Mouse (Mus musculus): Measurements from ENCODE around the gene Tns1.

The Tns1 gene

DNA sequence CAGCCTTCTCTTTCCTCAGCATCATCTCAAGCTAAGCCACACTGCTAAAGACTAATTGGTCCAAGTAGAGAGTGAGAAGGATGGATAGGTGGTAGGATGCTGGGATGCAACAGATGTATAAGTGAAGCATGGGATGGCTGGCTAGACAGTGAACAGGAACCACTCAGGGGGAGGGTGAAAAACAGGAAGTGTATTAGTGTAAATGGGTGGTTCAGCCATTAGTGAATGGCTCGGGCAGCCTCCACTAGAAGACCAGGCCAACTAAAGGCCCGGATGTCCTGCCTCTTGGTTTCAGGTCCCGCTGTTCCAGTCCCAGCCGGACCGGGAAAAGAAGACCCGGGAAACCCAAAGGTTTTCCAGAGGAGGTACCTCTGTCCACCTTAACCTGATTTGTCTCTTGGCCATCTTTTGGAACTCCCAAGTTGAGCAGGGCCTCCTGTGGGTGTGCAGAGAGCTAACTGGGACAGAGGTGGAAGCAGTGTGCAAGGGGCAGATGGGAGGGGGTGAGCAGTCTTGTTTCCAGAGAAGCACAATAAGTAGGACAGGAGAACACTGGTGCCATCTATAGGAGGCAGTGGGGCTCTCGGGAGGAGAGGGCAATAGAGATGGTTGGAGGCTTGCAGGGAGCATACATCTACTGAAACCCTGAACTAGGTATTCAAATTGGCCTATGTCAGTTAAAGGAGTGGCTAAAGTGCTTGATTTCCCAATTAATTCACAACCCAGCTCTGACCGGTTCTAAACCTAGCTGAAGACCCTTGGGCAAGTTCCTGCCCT is 6.8 kb upstream of the Tns1 start:
- in situ Hi-C loops (cut with MboI; ENCODE audit: low pct_unique_long_range_greater_than_20kb in 1 of 2, low sequenced_read_pairs in 2 of 2, unreplicated experiment in 1 of 2): no loop called here

DNA sequence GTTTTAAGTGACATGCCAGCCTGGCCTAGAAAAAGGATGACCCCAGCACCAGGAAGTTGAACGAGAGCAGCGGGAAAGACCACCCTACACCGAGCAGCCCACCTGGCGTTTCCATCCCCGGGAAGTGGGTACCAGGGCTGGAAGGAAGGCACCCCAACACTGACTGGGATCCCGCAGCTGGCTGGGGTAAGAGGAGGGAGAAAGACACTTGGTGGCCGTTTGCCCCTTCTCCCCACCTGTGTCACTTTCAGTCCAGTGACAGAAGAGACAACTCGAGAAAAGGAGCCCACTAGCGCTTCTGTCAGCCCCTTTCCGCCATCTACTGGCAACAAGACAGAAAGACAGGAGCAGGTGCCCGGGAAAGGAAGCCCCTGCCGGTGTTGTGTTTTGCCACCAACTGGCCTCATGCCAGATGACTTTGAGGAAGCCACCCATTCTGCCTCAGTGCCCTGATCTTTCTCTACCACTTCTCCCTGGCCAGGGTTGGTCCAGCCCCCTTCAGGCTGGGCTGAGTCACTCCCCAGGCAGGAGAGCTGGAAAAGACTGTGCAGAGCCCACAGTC is 823 bp upstream of the Tns1 start, which contains the start of gene Rufy4:
Gene Rufy4, plus strand, starts transcription at position 551 of the 562 bp plus-strand sequence.
- in situ Hi-C loops (cut with MboI; ENCODE audit: low pct_unique_long_range_greater_than_20kb in 1 of 2, low sequenced_read_pairs in 2 of 2, unreplicated experiment in 1 of 2): loop anchor here in 1 of 2 experiments (5.0 kb wide), 1 partner anchor 223 kb away; no protein-coding TSS in a partner anchor

DNA sequence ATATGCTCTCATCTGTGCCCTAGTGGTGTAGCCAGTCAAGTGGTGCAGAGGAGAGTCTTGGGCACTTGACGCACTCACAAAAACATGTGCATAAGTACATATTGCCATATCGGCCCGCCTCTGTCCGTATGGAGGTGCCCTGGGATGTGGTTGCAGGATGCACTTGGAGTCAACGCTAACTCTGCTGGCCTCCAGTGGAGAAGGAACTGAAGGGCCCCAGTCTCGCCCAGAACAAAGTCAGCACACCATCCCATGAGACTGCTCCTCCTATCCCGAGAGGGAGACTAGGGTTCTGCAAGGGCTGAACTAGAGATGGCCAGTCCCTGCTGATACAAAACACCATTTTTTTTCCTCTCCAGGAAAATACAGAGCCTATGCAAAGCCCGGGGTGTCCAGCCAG is 1.0 kb downstream of the Tns1 start:
- in situ Hi-C loops (cut with MboI; ENCODE audit: low pct_unique_long_range_greater_than_20kb in 1 of 2, low sequenced_read_pairs in 2 of 2, unreplicated experiment in 1 of 2): no loop called here

DNA sequence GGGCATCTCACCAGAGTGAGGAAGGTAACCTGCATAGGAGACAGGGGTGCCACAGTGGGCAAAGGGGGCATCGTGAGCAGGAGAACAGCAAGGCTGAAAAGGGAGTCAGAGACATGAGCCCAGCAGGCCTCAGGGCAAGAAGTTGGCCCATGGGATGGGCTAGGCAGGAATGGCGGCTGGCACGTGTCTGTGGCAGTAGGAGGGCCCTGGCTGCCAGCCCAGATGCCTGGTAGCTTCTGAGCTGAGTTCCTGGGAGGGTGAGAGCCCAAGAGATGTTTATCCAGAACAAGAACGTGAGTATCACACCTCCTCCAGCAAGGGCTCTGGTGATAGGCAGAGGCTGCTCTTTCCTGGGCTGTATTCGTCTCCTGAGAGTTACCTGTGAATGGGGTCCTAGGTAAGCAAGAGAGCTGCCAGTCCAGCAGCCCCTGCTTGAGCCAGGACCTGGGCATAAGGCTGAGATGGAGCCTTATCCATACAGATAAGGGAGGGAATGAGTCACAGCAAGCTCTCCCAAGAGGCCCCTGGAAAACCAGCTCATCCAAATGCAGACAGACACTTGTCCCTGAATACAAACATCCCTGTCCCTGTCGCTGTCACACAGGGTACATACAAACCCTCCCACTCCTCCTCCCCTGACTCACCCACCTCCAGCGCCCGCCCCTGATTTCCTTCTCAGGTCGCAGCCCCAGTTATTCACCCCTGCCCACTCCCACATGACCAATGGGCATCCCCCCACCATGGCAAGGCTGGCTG is 2.2 kb downstream of the Tns1 start:
- in situ Hi-C loops (cut with MboI; ENCODE audit: low pct_unique_long_range_greater_than_20kb in 1 of 2, low sequenced_read_pairs in 2 of 2, unreplicated experiment in 1 of 2): no loop called here

DNA sequence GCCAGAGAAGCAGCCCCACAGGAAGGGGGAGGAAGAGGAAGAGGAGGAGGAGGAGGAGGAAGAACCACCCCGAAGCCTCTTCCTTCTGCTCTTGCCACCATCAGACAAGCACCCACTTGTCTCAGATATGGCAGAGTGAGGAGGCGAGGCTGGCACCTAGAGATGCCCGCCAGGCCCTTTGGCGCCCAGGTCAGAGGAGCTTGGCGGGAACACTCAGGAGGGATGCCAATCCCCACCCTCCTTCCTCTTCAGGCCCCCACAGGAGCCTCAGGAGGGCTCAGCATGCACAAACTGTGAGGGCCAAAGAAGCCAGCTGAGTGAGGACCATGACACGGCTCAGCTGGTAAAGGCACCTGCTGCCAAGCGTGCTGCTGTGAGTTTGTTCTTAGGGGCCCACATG is 3.1 kb downstream of the Tns1 start:
- in situ Hi-C loops (cut with MboI; ENCODE audit: low pct_unique_long_range_greater_than_20kb in 1 of 2, low sequenced_read_pairs in 2 of 2, unreplicated experiment in 1 of 2): no loop called here

DNA sequence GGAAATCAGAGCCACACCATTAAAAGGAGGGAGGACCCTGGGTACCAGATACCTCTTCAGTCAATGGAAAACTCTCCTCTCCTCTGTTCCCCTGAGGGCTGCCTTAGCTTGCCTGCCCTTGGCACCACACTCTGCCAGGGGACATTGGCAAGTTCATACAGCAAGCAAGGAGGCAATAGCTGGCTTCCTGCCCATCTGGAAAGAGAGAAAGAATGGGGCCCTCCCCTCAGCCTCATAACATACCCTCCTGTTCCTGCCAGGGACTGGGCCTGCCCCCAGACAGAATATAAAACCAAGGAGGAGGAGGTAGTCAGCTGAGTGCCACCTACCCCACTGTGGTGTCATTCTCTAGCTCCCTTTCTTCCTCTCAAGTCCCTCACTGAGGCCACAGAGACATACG is 5.1 kb downstream of the Tns1 start:
- in situ Hi-C loops (cut with MboI; ENCODE audit: low pct_unique_long_range_greater_than_20kb in 1 of 2, low sequenced_read_pairs in 2 of 2, unreplicated experiment in 1 of 2): no loop called here

DNA sequence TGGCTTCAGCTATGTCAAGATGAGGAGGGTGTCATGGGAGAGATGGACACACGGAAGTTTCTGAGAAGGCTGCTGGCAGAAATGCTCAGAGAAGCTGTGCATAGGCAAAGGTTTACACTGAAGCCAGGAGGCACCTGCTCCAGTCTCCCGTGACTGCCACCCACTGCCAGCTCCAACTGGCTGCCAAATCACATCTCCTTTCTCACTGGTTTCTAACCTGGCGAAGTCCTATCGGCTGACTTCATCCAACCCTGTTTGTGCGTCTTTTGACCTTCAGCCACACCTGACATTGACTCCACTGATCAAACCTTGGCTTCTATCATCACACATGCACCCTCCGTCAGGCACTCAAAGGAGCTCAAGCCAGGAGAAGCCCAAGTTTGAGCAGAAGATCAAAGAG is 6.4 kb downstream of the Tns1 start:
- in situ Hi-C loops (cut with MboI; ENCODE audit: low pct_unique_long_range_greater_than_20kb in 1 of 2, low sequenced_read_pairs in 2 of 2, unreplicated experiment in 1 of 2): no loop called here

DNA sequence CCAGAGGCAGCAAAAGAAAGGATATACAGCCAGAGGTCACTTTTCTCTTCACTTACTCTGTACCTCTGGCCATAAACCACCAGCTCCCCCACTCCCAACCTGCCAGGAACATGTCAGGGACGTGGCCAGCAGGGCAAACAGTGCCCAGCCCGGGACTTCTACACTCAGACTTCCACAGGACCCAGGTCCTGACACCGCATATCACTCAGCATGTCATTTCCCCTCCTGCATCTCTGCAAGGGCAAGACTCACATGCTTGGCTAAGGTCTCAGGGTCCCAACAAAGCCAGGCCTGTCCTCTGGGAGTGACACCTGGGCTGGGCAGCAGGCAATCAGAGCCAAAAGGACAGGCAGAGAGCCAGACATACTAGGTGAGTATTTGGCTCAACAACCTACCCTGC is 11.2 kb downstream of the Tns1 start:
- in situ Hi-C loops (cut with MboI; ENCODE audit: low pct_unique_long_range_greater_than_20kb in 1 of 2, low sequenced_read_pairs in 2 of 2, unreplicated experiment in 1 of 2): no loop called here

DNA sequence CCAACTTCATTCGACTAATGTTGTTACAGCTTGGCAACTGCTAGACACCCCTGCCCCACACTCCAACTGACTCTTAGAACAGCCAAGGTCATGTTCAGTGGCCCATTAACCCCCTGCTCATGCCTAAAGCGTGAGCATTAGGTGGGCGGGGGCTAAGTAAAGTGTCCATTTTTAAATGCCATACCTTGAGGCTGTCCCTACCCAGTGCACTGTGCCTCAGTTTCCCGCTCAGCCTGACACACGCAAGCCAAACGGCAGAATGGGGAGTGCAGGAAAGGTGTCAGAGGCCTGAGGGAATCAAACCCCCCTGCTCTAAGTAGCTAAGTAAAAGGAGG is 12.6 kb downstream of the Tns1 start:
- in situ Hi-C loops (cut with MboI; ENCODE audit: low pct_unique_long_range_greater_than_20kb in 1 of 2, low sequenced_read_pairs in 2 of 2, unreplicated experiment in 1 of 2): no loop called here

DNA sequence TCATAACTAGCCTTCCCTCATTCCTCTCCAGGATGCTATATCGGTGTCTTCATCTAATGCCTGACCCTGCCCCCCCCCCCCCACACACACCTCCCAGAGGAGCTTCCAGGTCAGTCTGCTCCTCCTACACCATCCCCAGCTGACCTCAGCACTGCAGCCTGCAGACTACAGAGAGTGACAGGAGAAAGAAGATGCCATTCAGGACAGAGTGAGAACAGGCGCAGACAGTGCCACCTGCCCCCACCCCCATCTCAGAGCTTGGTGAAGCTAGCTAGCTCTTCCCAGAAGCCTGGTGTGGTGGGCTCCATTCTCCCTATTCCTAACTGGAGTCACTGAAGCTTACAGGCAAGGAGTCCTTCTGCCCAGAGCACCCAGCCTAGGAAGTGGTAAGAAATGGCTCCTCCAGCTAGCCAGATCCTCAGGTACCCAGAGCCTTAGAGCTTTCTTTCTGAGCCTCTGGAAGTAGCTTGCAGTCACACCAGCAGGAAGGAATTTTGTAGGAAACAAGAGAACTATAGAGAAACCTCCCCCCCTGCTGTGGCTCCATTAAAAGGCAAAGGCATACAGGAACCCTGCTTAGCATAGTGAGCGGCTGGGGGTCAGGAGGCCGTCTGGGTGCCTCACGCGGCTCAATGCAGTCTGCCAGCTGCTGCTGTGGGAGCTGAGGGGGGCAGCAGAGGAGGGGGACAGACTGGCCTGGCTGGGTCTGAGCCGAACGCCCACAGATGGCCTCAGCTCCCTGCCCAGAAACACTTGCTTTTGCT is 13.1 kb downstream of the Tns1 start:
- in situ Hi-C loops (cut with MboI; ENCODE audit: low pct_unique_long_range_greater_than_20kb in 1 of 2, low sequenced_read_pairs in 2 of 2, unreplicated experiment in 1 of 2): no loop called here

DNA sequence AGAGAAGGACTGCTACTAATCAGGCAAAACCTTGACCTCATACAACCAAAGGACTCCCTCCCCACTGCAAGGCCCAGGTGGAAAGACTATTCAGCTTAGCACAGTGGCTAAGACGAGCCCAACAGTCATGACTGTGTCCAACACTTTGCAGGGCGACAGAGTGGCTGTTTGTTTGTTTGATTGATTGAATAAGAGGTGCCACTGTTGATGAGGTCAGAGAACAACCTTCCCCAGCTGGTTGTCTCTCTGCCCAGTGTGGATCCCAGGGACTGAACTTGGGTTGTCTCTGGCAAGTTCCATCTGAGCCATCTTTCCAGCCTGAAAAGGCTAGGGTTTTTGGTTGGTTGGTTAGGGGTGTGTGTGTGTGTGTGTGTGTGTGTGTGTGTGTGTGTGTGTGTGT is 14.6 kb downstream of the Tns1 start:
- in situ Hi-C loops (cut with MboI; ENCODE audit: low pct_unique_long_range_greater_than_20kb in 1 of 2, low sequenced_read_pairs in 2 of 2, unreplicated experiment in 1 of 2): no loop called here

DNA sequence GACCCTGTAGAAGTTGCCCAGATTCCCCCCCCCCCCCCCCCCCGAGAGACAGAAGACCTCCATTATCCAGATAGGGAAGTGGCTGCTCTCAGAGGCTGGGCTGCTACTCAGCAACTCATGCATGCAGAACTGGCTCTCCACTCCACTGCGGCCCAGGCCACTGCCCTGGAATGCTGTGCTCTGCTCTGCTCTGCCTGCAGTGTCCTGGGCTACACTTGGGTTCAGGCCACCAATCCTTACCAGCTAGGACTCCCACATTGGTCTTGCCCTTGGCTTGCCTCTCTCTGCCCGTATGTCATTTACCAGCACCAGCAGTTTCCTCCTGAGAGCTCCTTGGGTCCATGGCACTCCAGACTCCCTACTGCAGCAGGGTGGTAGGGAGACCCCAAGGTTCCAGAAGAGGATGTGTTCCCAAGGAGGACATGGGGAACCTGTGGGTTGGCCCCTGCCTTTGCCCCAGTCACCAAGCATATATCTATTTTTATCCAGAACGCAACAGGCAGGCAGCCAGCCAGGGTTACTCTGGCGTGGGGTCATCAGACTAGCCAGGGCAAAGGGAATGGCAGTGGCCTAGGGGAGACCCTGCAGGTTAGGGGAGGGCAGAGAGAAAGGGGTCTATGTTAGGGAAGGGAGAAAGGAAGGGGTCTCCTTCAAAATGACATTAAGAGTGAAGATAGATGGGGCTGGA is 16.2 kb downstream of the Tns1 start:
- in situ Hi-C loops (cut with MboI; ENCODE audit: low pct_unique_long_range_greater_than_20kb in 1 of 2, low sequenced_read_pairs in 2 of 2, unreplicated experiment in 1 of 2): no loop called here

DNA sequence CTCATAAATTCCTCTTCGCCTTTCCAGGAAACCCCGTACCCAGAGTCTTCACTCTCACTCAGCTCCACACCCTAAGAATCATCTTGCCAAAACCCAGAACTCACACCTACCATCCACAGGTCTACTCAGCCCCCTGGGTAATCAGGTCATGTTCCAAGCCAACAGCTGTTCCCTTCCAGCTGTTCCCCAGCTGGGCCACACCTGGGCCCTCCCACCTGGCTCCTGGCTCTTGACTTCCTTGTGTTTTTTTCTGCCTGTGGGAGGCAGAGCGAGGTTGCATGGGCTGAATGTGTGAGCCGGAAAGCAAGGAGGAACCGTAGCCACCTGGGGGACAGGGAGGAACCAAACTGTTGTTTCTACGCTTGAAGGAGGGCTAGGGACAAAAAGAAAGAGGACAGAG is 18.0 kb downstream of the Tns1 start:
- in situ Hi-C loops (cut with MboI; ENCODE audit: low pct_unique_long_range_greater_than_20kb in 1 of 2, low sequenced_read_pairs in 2 of 2, unreplicated experiment in 1 of 2): no loop called here

DNA sequence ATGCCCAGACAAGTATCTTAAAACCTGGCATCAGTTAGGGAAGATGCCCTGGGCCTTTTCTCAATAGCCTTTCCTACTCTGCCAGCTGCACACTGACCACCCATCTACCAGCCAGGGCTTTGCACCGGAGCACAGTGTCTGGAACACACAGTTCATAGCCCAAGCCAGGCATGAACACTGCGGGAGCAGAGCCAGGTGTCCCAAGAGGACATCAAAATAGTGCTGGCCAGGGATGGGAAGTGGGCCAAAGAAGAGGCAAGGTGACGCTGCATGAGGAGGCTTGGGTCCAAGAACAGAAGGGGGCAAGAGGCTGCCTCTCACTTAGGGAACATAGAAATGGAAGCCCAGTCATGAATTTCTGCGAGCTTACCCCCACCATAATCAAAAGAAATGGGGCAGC is 18.6 kb downstream of the Tns1 start:
- in situ Hi-C loops (cut with MboI; ENCODE audit: low pct_unique_long_range_greater_than_20kb in 1 of 2, low sequenced_read_pairs in 2 of 2, unreplicated experiment in 1 of 2): no loop called here

DNA sequence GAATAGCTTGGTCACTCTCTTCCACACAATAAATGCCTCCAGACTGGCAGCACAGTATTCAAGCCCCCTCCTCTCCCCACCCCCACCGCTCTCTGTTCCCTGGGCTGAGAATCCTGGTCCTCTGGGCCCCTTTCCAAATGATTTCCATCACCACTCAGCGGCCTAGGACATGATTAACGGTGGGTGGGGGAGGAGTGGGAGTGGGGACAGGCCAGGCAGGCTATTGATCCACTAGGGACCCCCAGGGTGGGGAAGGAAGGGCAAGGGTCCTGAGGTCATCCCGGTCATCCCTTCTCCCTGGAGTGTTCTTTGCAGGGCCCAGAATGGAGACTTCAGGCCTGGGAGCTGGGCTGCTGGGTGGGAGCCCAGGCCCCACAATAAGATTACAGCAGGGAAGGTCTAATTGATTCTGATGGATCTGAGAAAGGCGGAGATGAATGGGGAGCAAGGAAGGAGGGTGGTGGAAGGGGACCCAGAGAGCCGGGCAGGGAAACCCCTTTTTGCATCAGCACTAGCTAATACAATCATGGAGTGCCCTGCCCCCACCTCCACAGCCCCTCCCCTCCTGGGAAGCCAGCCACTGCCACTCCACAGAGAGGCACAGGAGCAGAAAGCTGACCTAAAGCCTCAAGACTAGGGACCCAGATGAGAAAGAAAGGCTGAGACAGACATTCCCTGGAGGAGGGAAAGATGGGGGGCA is 20.4 kb downstream of the Tns1 start:
- in situ Hi-C loops (cut with MboI; ENCODE audit: low pct_unique_long_range_greater_than_20kb in 1 of 2, low sequenced_read_pairs in 2 of 2, unreplicated experiment in 1 of 2): no loop called here

DNA sequence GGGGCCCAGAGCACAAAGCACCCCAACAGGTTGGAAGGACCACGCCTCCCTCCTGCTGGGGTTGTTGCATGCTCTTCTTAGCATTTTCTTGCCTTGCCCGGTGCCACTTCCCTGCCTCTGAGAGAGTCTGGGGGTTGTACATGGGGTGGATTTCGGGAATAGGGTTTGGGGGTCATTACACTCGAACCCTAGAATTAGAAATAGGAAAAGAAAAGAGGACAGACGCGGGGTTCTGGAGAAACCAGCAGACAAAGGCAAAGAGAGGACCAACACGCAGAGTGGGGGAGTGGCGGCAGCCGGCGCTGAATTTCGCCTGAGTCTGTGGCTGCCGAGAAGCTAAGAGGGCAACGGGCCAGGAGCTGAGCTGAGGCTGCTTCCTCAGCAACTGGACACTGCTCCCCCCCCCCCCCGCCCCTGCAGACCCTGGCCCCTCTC is 25.2 kb downstream of the Tns1 start:
- in situ Hi-C loops (cut with MboI; ENCODE audit: low pct_unique_long_range_greater_than_20kb in 1 of 2, low sequenced_read_pairs in 2 of 2, unreplicated experiment in 1 of 2): no loop called here

DNA sequence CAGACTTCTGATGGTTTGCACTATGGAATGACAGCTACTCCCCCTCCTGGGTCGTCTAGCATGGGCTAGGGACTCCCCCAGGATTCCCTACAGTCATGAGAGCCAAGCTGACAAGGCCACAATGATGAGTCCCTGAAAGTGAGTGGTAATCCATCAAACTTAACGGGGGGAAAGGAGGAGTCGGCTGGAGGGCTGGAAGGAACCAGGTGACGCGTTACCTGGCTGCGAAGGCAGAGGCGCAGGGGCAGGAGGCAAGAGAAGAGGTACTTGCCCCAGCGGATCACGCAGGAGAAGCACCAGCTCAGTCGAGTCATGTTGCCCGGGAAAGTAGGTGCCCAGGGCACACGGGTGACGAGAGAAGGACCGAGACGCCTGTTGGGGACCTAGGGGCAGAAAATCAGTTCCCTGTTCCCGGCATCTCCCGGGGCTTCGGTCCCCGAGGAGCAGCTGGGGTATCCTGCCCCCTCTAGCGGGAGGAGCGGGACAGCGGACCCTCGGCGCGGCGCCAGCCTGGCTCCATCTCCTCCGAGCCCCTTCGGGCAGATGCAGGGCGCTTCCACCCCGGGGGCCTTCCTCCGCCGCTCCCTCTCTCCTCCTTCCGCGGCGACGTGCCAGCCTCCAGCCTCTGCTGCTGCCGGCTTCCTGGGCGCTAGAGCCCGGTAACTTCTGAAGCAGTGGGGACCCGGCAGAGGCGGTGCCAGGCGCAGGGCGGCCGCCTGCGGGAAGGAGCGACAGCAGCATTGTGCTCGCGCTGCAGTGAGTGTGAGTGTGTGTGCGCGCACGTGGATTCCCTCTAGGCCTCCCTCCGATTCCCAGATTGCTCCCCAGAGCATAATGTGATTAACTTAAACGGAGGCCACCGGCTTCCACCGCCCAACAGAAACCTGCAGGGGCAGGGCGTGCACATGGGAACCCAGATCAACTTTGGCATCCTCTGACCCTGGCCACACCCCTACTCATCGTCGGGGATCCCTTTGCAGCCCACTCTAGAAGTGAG is 25.9 kb downstream of the Tns1 start:
- in situ Hi-C loops (cut with MboI; ENCODE audit: low pct_unique_long_range_greater_than_20kb in 1 of 2, low sequenced_read_pairs in 2 of 2, unreplicated experiment in 1 of 2): no loop called here

All from mouse embryonic stem cell (cell line).